Mouse (Mus musculus) ovary, postnatal 14 days (tissue): ENCODE measurements around the gene Abcg1.

Source experiments
- DNase-seq: peaks from one replicate; pipeline ENCODE4 v3.0.0; 2022; ENCODE audit warnings: low spot score

Abcg1 gene

GRCm38 (mm10) chr17:31042751-31043150 lies 14.7 kb upstream of the Abcg1 start:
- DNase-seq = no peak

GRCm38 (mm10) chr17:31057891-31058744 lies 643 bp downstream of the Abcg1 start:
- no peak for DNase-seq

GRCm38 (mm10) chr17:31058745-31059085 lies 1.2 kb downstream of the Abcg1 start:
- DNase-seq = no peak

GRCm38 (mm10) chr17:31060196-31060587 lies 2.7 kb downstream of the Abcg1 start:
- DNase-seq = no peak

GRCm38 (mm10) chr17:31060588-31061345 lies 3.3 kb downstream of the Abcg1 start:
- DNase-seq = no peak

- no peak for DNase-seq
Observed at GRCm38 (mm10) chr17:31061346-31062095, 4.0 kb downstream of the Abcg1 start.

- DNase-seq = no peak
Observed at GRCm38 (mm10) chr17:31066058-31066457, 8.6 kb downstream of the Abcg1 start.

- no peak for DNase-seq
Observed at GRCm38 (mm10) chr17:31067051-31067450, 9.6 kb downstream of the Abcg1 start.

GRCm38 (mm10) chr17:31069121-31069520 lies 11.6 kb downstream of the Abcg1 start:
- DNase-seq = no peak

GRCm38 (mm10) chr17:31069845-31070244 lies 12.4 kb downstream of the Abcg1 start:
- no peak for DNase-seq

GRCm38 (mm10) chr17:31070403-31071185 lies 13.1 kb downstream of the Abcg1 start:
- DNase-seq = no peak

GRCm38 (mm10) chr17:31071421-31072301 lies 14.2 kb downstream of the Abcg1 start:
- DNase-seq = no peak

GRCm38 (mm10) chr17:31072872-31073271 lies 15.4 kb downstream of the Abcg1 start:
- DNase-seq = no peak

GRCm38 (mm10) chr17:31073273-31074052 lies 16.0 kb downstream of the Abcg1 start:
- DNase-seq = peak; percentile 44

- DNase-seq = no peak
Observed at GRCm38 (mm10) chr17:31074053-31074590, 16.6 kb downstream of the Abcg1 start.

- no peak for DNase-seq
Observed at GRCm38 (mm10) chr17:31074666-31075065, 17.2 kb downstream of the Abcg1 start.

- DNase-seq = no peak
Observed at GRCm38 (mm10) chr17:31075471-31075870, 18.0 kb downstream of the Abcg1 start.

- DNase-seq = no peak
Observed at GRCm38 (mm10) chr17:31077561-31077960, 20.1 kb downstream of the Abcg1 start.

GRCm38 (mm10) chr17:31078581-31078980 lies 21.1 kb downstream of the Abcg1 start:
- DNase-seq = no peak
